Mouse (Mus musculus): ENCODE measurements around the gene Perp.

Perp gene

GRCm38 (mm10) chr10:18844441-18845286, at the start of gene Perp:
Gene Perp (plus strand): TSS chr10:18845020.
- in situ Hi-C loops (cut with MseI, MboI): loop anchor here in 1 of 2 experiments (25.0 kb wide), 1 partner anchor 282 kb away; no protein-coding TSS in a partner anchor

DNA sequence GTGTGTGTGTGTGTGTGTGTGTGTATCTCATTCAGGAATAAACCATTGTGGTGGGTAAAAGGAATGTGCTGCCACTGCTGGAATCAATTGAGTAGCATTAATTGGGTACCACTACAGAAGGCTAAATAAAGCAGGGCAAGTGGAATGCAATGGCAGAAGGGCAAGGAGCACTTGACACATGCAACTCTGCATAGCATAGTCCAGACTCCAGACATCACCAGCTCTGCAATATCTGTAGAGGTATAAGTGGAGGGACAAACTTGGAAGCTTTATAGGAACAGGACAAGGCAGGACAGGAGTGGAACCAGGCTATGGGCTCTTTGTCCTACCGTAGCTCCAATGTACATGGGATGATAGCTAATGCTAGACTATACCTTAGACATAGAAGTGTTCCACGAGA, 33.1 kb upstream of the Perp start:
- in situ Hi-C loops (cut with MseI, MboI): no loop called here

GRCm38 (mm10) chr10:18816560-18816959, 28.3 kb upstream of the Perp start:
- in situ Hi-C loops (cut with MseI, MboI): no loop called here

DNA sequence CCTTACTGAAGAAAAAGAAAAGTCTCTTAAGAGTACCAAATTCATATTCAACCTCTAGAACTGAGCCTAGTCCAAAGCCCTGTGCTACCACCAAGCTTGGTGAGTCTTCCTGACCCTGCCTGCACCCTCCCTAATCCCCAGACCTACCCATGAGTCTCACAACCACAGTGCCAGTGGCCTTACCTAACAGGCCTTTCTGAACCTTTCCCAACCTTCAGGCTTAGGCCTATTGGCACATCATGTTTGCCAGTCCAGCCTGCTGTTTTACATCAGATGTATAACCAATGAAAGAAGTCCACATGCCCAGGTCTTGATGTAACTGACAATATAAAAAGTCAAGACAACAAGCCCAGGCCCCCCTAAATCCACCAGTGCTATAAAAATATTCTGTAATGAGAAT, 19.7 kb upstream of the Perp start:
- in situ Hi-C loops (cut with MseI, MboI): loop anchor here in 1 of 2 experiments (25.0 kb wide), 1 partner anchor 263 kb away; no protein-coding TSS in a partner anchor

GRCm38 (mm10) chr10:18826107-18826506, 18.7 kb upstream of the Perp start:
- in situ Hi-C loops (cut with MseI, MboI): loop anchor here in 1 of 2 experiments (25.0 kb wide), 1 partner anchor 264 kb away; no protein-coding TSS in a partner anchor

- in situ Hi-C loops (cut with MseI, MboI): loop anchor here in 1 of 2 experiments (25.0 kb wide), 1 partner anchor 266 kb away; no protein-coding TSS in a partner anchor
Observed at GRCm38 (mm10) chr10:18827936-18828335, 16.9 kb upstream of the Perp start.

DNA sequence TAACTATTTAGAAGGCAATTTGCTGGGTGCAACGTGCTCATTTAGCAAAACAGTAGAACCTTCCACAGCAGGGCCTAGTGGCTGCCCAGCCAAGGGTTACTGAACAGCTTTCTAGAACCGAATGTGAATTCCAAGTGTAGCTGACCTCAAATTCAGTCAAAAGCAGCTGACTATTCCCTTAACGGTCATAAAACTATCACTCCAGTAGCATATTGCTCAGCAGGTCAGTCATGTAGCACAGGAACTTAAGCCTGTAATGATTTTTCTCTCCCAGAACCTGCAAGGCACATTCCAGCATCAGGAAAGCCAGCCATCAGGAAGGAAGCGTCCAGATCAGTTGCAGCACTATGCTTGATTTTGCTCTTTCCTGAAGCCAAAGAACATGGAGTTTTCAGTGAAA, 14.5 kb upstream of the Perp start:
- in situ Hi-C loops (cut with MseI, MboI): loop anchor here in 1 of 2 experiments (25.0 kb wide), 1 partner anchor 268 kb away; no protein-coding TSS in a partner anchor

DNA sequence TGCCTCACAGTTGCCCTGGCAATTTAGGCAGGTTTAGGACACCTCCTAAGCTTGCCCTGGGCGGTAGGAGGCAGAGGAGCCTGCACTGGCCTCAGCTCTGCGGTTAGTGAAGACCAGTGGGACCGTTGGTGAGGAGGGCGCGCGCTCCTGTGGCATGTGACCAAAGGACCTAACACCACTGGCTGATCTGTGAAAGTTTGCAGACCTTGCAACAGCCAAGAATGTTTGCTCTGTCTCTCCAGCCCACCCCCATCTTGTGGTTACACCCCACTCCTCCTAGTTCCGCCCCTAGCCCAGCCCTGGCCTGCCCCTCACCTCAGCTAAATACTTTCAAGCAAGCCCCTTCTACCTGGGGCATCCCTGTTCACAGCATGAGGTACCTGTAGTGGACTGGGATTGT, 13.0 kb upstream of the Perp start:
- in situ Hi-C loops (cut with MseI, MboI): loop anchor here in 1 of 2 experiments (25.0 kb wide), 1 partner anchor 270 kb away; no protein-coding TSS in a partner anchor

- in situ Hi-C loops (cut with MseI, MboI): loop anchor here in 1 of 2 experiments (25.0 kb wide), 1 partner anchor 272 kb away; no protein-coding TSS in a partner anchor
Observed at GRCm38 (mm10) chr10:18834389-18834788, 10.4 kb upstream of the Perp start.

DNA sequence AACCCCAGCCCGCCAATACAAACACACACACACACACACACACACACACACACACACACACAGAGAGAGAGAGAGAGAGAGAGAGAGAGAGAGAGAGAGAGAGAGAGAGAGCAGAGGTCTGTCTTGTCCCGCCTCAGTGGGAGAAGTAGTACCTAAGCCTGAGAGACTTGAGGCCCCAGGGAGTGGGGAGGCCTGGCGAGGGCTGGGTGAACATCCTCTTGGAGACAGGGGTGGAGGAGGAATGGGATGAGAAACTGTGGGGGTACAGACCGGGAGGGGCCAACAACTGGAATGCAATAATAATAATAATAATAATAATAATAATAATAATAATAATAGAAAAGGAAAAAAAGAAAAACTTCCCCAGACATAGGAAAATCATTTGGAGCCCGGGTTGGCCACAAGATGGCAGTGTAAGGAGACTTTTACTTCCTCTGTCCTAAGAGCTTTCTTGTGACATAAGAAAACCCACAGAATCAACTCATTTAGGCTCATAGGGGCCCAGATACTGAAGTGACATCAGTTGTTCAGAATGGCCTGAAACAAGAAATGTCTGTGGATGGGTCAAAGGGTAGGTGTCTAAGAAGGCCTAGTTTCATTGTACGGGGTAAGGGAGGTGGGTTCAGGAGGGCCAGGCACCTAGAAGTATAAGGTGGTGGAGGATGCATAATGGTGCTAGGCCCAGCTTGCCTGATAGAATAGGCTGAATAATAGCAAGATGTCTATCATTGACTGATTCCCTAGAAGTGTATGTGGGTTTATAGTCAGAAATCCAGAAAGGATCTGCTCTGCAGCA, 8.9 kb upstream of the Perp start:
- in situ Hi-C loops (cut with MseI, MboI): loop anchor here (5.0 to 25.0 kb wide), 2 partner anchors 71 to 274 kb away; no protein-coding TSS in a partner anchor

DNA sequence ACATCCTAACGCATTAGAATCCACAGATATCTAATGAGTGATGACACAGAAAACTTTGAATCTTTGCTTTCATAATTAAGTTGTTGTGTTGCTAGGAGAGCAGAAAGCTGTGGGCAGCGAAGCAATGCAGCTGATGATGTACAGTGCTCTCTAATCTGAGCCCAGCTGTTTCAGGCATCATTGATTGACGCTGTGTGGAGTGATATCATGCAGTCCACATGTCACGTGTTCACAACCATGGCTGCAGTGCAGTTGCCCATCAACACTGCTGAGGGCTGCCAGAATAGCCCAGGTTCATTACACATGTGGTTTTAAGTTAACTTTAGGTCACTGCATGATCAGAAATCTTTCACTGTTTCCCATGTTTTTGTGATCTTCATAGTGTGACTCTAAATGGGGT, 5.3 kb upstream of the Perp start:
- in situ Hi-C loops (cut with MseI, MboI): loop anchor here (5.0 to 25.0 kb wide), 2 partner anchors 68 to 277 kb away; no protein-coding TSS in a partner anchor

DNA sequence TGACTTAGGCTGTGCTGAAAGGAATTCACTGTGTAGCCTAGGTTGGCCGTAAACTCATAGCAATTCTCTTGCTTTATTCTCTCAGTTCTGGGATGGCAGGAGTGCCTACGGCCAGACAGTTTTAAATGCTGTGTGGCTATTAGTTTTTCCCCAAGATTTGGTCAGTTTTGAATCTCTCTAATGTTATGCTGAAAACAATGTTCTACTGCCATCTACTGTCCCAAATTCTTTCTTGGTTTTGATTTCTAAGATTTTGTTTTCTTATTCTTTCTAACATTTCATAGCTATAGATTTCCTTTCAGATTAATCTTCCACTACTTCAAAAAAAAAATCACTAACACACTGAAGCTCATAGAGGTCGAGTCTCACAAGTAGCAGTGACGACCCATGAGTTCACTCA, 4.1 kb upstream of the Perp start:
- in situ Hi-C loops (cut with MseI, MboI): loop anchor here in 1 of 2 experiments (25.0 kb wide), 1 partner anchor 278 kb away; no protein-coding TSS in a partner anchor

GRCm38 (mm10) chr10:18845287-18845662, 455 bp downstream of the Perp start:
- in situ Hi-C loops (cut with MseI, MboI): loop anchor here in 1 of 2 experiments (25.0 kb wide), 1 partner anchor 283 kb away; no protein-coding TSS in a partner anchor

DNA sequence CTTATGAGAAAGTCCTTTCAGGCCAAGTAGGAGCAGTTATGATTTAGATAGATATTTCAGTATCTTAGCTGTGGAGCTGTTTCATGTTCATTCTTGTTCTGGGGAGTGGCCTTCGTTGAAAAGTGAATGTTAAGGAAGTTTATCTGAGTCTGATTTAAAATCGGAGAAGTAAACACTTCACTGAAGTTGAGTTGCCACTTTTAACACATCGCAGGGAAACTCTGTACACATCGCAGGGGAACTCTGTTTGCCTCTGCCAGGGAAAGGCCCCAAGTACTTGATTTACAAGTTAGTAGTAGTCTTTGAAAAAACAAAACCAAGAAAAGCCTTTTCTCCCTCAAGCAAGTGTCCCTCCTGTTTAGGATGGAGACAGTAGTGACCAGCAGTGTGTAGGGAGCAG, 891 bp downstream of the Perp start:
- in situ Hi-C loops (cut with MseI, MboI): loop anchor here in 1 of 2 experiments (25.0 kb wide), 1 partner anchor 283 kb away; no protein-coding TSS in a partner anchor

DNA sequence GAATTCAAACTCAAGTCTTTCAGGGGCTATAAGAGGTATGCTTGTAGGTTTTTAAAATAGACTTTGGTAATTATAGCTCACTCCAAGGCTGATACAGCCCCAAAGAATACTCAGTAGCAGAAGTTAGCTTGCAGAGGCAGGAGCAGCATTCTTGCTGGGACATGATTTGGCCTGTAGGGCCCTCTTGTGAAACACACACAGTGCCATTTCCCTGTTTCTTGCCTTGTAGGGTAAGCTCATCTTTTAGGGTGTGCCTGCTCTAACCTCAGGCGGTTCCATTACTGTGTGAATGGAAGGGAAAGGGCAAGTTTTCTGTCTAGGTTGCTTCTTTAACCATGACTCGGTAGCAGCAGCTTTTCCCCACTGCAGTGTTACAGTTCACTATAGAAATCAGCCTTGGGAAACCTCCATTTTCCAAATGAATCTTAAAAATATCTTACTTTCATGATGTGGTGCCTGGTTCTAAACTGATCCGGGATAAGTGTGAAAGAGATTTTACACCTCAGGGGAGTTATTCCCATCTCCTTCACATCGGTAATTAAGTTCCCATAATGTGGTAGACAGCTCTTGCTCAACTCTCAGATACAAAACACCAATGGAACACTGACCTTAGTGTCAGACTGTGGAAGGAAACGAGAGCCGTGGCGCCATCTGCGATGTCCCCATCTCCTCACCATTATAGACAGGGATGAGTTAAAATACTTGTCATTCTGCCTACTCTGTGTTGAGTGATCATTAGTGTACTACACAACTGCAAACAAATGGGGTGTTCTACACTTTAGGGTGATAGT, 1.8 kb downstream of the Perp start:
- in situ Hi-C loops (cut with MseI, MboI): loop anchor here in 1 of 2 experiments (25.0 kb wide), 1 partner anchor 284 kb away; no protein-coding TSS in a partner anchor

GRCm38 (mm10) chr10:18850177-18850576, 5.4 kb downstream of the Perp start:
- in situ Hi-C loops (cut with MseI, MboI): no loop called here

DNA sequence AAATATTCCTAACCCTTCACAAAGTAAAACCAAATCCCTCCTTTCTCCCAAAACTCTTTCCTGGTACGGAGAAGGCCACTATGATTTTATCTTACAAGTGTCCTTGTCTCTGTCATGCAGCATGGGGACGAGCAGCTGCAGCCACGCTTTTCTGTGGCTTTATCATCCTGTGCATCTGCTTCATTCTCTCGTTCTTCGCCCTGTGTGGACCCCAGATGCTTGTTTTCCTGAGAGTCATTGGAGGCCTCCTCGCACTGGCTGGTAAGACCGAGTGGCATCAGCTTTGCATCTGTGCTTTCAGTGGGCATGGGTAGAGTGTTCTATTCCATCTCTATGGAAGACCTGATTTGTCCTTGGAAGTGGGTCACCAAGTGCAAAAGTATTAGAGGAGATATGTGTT, 8.6 kb downstream of the Perp start:
- in situ Hi-C loops (cut with MseI, MboI): no loop called here

- in situ Hi-C loops (cut with MseI, MboI): no loop called here
Observed at GRCm38 (mm10) chr10:18857244-18857643, 12.4 kb downstream of the Perp start.

DNA sequence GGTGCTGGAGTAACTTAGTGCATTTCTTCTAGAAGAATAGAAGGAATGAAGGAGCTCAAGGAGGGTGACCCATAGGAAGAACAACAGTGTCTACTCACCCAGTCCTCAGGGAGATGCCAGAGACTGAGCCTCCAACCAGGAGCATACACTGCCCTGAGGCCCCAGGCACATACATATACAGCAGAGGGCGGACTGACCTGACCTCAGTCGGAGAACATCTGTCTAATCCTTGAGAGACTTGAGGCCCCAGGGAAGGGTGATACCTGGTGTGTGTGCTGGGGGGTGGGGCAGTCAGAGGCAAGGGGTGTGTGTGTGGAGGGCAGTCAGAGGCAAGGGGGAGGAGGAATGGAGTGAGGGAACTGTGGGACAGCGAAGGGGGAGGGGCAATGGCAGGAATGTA, 14.8 kb downstream of the Perp start:
- in situ Hi-C loops (cut with MseI, MboI): no loop called here

DNA sequence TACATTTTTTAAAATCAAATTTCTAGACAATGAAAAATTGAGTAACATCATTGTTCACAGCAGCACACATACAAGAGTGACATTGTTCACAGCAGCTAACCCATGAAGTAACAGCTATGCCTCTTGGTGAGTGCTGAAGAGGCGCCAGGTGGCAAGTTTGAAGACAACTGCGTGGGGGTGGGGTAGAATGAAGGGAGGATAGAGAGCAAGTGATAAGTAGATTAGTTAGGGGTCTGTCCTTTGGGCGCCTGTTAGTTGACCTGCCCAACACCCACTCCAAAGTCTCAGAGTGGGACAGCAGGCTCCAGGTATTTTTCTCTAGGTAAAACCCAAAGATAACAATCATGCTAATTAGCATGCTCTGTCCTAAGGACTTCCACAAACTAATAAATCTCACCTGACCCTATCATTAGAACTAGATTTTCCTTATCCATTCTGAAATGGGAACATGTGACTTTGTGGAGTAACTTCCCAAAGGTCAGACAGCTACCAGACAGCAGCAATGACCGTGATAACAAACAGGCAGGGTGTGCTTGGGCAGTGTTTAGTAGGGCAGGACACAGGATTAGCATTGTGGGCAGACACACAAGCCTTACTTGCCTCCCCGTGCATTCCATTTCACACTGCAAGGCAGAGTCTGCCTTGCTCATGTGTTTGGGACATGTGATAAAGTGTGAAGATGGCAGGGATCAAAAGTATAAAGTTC, 15.5 kb downstream of the Perp start:
- in situ Hi-C loops (cut with MseI, MboI): no loop called here

All from mouse trophoblast stem cell (cell line).